16 mouse cellular contexts compared by ENCODE assay signal in the genomic region with DNA sequence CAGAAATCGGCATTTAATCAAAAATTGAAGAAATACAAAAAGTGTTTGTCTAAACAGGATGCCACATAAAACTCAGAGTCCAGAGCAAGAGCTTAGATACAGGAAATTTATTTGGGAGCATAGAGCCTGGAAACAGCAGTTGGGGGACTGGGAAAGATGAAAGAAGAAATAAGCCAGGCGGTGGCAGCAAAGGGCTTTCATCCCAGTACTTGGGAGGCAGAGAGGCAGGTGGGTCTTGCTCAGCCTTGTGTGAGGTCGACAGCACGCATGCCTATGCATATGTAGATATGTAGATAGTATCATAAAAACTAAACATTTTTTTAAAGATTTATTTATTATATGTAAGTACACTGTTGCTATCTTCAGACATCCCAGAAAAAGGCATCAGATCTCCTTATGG. TPM values are rescaled to one million over a fixed set of nuclear protein-coding genes. Genes with fewer than 3 reads are reported as not detected.
DNase-seq lines count a peak whose midpoint lies in the region; ATAC-seq and TF ChIP-seq lines count a peak whose summit lies in the region.
"Had no signal": no experiment of that assay in that cellular context is flagged by ENCODE, and none has a peak within 500 bp of the region (broad histone marks: within the 10 kb centered on the region; RNA-seq: fewer than 3 reads in every experiment).

No protein-coding gene starts in this region.

- 0 out of 2 replicates have a peak, but pooled peaks have one; percentile 37 for TF ChIP-seq CTCF in forebrain, postnatal 0 days (IDR thresholded peaks at IDR 0.05; ENCODE audit: low read depth)
- TF ChIP-seq CTCF in left cerebral cortex, adult 2 months (IDR thresholded peaks at IDR 0.05) = peak; percentile 36
- TF ChIP-seq CTCF in C2C12 (IDR thresholded peaks at IDR 0.05; ENCODE audit: control insufficient read depth, insufficient read depth, insufficient read length) = peak; percentile 13

- H3K4me2 ChIP-seq in forebrain, postnatal 0 days (ENCODE audit: low read depth) = no peak overlapping the region
- H3K4me2 ChIP-seq in forebrain, embryonic 13.5 days = no peak overlapping the region
- H3K4me2 ChIP-seq: limb, embryonic 15.5 days had no signal

- no peaks in the 10 kb centered on the region for H3K36me3 ChIP-seq in forebrain, postnatal 0 days (ENCODE audit: insufficient read depth)
- peaks cover 19% of the 10 kb centered on the region; the same call in 1 of the 2 replicates for H3K36me3 ChIP-seq in forebrain, embryonic 13.5 days (ENCODE audit: poor library complexity, severe bottlenecking)
- peaks cover 34% of the 10 kb centered on the region for H3K36me3 ChIP-seq in C2C12 (ENCODE audit: control insufficient read depth, insufficient read depth)
- H3K36me3 ChIP-seq in embryonic facial prominence, embryonic 10.5 days (replicated peaks) = peaks cover 53% of the 10 kb centered on the region

- H3K4me1 ChIP-seq in forebrain, postnatal 0 days (ENCODE audit: insufficient read depth) = no peaks in the 10 kb centered on the region
- H3K4me1 ChIP-seq in forebrain, embryonic 13.5 days = no peaks in the 10 kb centered on the region
- H3K4me1 ChIP-seq in embryonic facial prominence, embryonic 10.5 days = peaks cover 4% of the 10 kb centered on the region
- H3K4me1 ChIP-seq: limb, embryonic 15.5 days had no signal

- no peak overlapping the region for H3ac ChIP-seq in C2C12 (ENCODE audit: control insufficient read depth, insufficient read length, low read depth)

- peaks cover 33% of the 10 kb centered on the region for H3K79me2 ChIP-seq in C2C12 (ENCODE audit: control insufficient read depth, insufficient read depth)

- no peaks in the 10 kb centered on the region for H3K27me3 ChIP-seq in forebrain, postnatal 0 days (ENCODE audit: insufficient read depth, low read length)
- no peaks in the 10 kb centered on the region for H3K27me3 ChIP-seq in forebrain, embryonic 13.5 days
- H3K27me3 ChIP-seq in C2C12 (ENCODE audit: control insufficient read depth, insufficient read depth, insufficient read length) = no peaks in the 10 kb centered on the region
- no peaks in the 10 kb centered on the region for H3K27me3 ChIP-seq in embryonic facial prominence, embryonic 10.5 days (replicated peaks; ENCODE audit: low read depth, poor library complexity, severe bottlenecking)
- H3K27me3 ChIP-seq: limb, embryonic 15.5 days had no signal

- no peak overlapping the region for H3K4me3 ChIP-seq in forebrain, postnatal 0 days (ENCODE audit: low read depth, low read length)
- no peak overlapping the region for H3K4me3 ChIP-seq in forebrain, embryonic 13.5 days
- H3K4me3 ChIP-seq in left cerebral cortex, adult 2 months = no peak overlapping the region
- H3K4me3 ChIP-seq in C2C12 (ENCODE audit: insufficient read depth, poor library complexity, severe bottlenecking) = no peak overlapping the region
- H3K4me3 ChIP-seq in embryonic facial prominence, embryonic 10.5 days = no peak overlapping the region
- H3K4me3 ChIP-seq: limb, embryonic 15.5 days had no signal

- H3K9ac ChIP-seq in forebrain, postnatal 0 days = no peak overlapping the region
- no peak overlapping the region for H3K9ac ChIP-seq in forebrain, embryonic 13.5 days
- H3K9ac ChIP-seq: limb, embryonic 15.5 days had no signal

- H3K79me3 ChIP-seq in C2C12 (ENCODE audit: low read depth) = peaks cover 15% of the 10 kb centered on the region

- ATAC-seq in forebrain, postnatal 0 days = no peak
- no peak for ATAC-seq in forebrain, embryonic 13.5 days
- ATAC-seq in granulocyte monocyte progenitor cell, adult 5-6 weeks (replicated peaks; ENCODE audit: poor library complexity, severe bottlenecking) = no peak

- DNase-seq in forebrain, postnatal 0 days = peak; percentile 27
- no peak for DNase-seq in left cerebral cortex, adult 2 months (ENCODE audit: extremely low spot score in 1 of 2, low spot score in 2 of 2)
- DNase-seq in left cerebral cortex, adult 11 months (ENCODE audit: low spot score) = no peak
- DNase-seq in embryonic facial prominence, embryonic 10.5 days (ENCODE audit: low spot score) = peak; percentile 19
- no peak for DNase-seq in cerebellum, postnatal 4 days (ENCODE audit: low spot score in 2 of 2)
- DNase-seq: cerebellum, adult 9-10 months; gastrocnemius, postnatal 10 days; heart, postnatal 4 days; midbrain, embryonic 14.5 days had no signal

- WGBS in forebrain, postnatal 0 days = 57% methylated on average over 4 of the region's 4 CpGs
- WGBS in forebrain, embryonic 13.5 days = 63% methylated on average over 4 of the region's 4 CpGs
- 71% methylated on average over 4 of the region's 4 CpGs for WGBS in embryonic facial prominence, embryonic 10.5 days

- H3K9me3 ChIP-seq in forebrain, postnatal 0 days (ENCODE audit: low read length) = no peaks in the 10 kb centered on the region
- no peaks in the 10 kb centered on the region for H3K9me3 ChIP-seq in forebrain, embryonic 13.5 days (replicated peaks)
- H3K9me3 ChIP-seq in embryonic facial prominence, embryonic 10.5 days = no peaks in the 10 kb centered on the region
- H3K9me3 ChIP-seq: limb, embryonic 15.5 days had no signal

- intact Hi-C loops in left cerebral cortex, adult 2 months (cut with DNase I) = loop anchor here (5.0 to 10.0 kb wide), 2 partner anchors 129 to 447 kb away; partner anchors contain the start of gene Blcap

- H3K27ac ChIP-seq in forebrain, postnatal 0 days (ENCODE audit: low read depth, low read length) = no peak overlapping the region
- no peak overlapping the region for H3K27ac ChIP-seq in forebrain, embryonic 13.5 days
- no peak overlapping the region for H3K27ac ChIP-seq in left cerebral cortex, adult 2 months
- no peak overlapping the region for H3K27ac ChIP-seq in embryonic facial prominence, embryonic 10.5 days (replicated peaks)
- H3K27ac ChIP-seq: limb, embryonic 15.5 days had no signal

TF ChIP-seq in C2C12, 6 proteins besides CTCF, POLR2A, EP300 and RAD21:
- no peak for TF ChIP-seq MYOG (IDR thresholded peaks at IDR 0.05; ENCODE audit: control insufficient read depth, extremely low read depth, insufficient read length)
- TF ChIP-seq CEBPB (IDR thresholded peaks at IDR 0.05; ENCODE audit: low read depth) = no peak
- TF ChIP-seq MAX (IDR thresholded peaks at IDR 0.05) = no peak
- TF ChIP-seq MYOD1 (IDR thresholded peaks at IDR 0.05; ENCODE audit: control insufficient read depth, insufficient read length, low read depth) = no peak
- no peak for TF ChIP-seq USF1 (IDR thresholded peaks at IDR 0.05; ENCODE audit: low read depth)
- no peak for TF ChIP-seq FOSL1 (IDR thresholded peaks at IDR 0.05; ENCODE audit: insufficient read depth, low read length, poor library complexity, severe bottlenecking)

RNA-seq across cellular contexts. Expression of gene Samhd1, which starts 7.0 kb away (rescaled TPM):
- total RNA-seq in forebrain, postnatal 0 days (2014; rRNA removed) = 11.3 and 18.5 TPM in 2 replicates
- 6.6 and 8.0 TPM in 2 replicates for polyA plus RNA-seq in forebrain, postnatal 0 days (2015; fragmentation: Nextera tagmentation; extraction: Ambion mirVana)
- 13.9 and 16.0 TPM in 2 replicates for polyA plus RNA-seq in forebrain, embryonic 13.5 days (2015; fragmentation: Nextera tagmentation; extraction: Ambion mirVana)
- 10 to 100 TPM; 12.7 to 12.9 TPM for total RNA-seq in left cerebral cortex, adult 2 months (2021)
- 30.2 TPM for polyA plus RNA-seq in C2C12 (2012; fragmentation: generic; extraction: Trizol)
- 26.7 and 27.8 TPM in 2 replicates for polyA plus RNA-seq in embryonic facial prominence, embryonic 10.5 days (2016; fragmentation: Nextera tagmentation; extraction: Ambion mirVana)
- total RNA-seq in granulocyte monocyte progenitor cell, adult 5-6 weeks (2014; fragmentation: Nextera tagmentation) = 65.3 and 71.3 TPM in 2 replicates
- total RNA-seq in granulocyte monocyte progenitor cell, adult 5-6 weeks (2017) = 77.6 and 88.2 TPM in 2 replicates

RNA-seq across cellular contexts. Expression of gene Tldc2, which starts 41.2 kb away (rescaled TPM):
- not detected in 2 replicates for total RNA-seq in forebrain, postnatal 0 days (2014; rRNA removed)
- polyA plus RNA-seq in forebrain, postnatal 0 days (2015; fragmentation: Nextera tagmentation; extraction: Ambion mirVana) = not detected in 2 replicates
- polyA plus RNA-seq in forebrain, embryonic 13.5 days (2015; fragmentation: Nextera tagmentation; extraction: Ambion mirVana) = not detected in 2 replicates
- total RNA-seq in left cerebral cortex, adult 2 months (2021) = not detected
- not detected for polyA plus RNA-seq in C2C12 (2012; fragmentation: generic; extraction: Trizol)
- polyA plus RNA-seq in embryonic facial prominence, embryonic 10.5 days (2016; fragmentation: Nextera tagmentation; extraction: Ambion mirVana) = not detected in 2 replicates
- total RNA-seq in granulocyte monocyte progenitor cell, adult 5-6 weeks (2014; fragmentation: Nextera tagmentation) = not detected in 2 replicates
- not detected in 2 replicates for total RNA-seq in granulocyte monocyte progenitor cell, adult 5-6 weeks (2017)
- total RNA-seq: adrenal gland, adult 18-20 months; gastrocnemius, postnatal 10 days; heart, postnatal 4 days; layer of hippocampus, postnatal 14 days; neutrophil, adult 5-6 weeks had no signal
- polyA plus RNA-seq: limb, embryonic 15.5 days; midbrain, embryonic 14.5 days had no signal

RNA-seq across cellular contexts. Expression of gene Soga1, which starts 49.0 kb away (rescaled TPM):
- total RNA-seq in forebrain, postnatal 0 days (2014; rRNA removed) = 80.5 and 93.7 TPM in 2 replicates
- polyA plus RNA-seq in forebrain, postnatal 0 days (2015; fragmentation: Nextera tagmentation; extraction: Ambion mirVana) = 3.1 and 3.9 TPM in 2 replicates
- 4.8 and 5.1 TPM in 2 replicates for polyA plus RNA-seq in forebrain, embryonic 13.5 days (2015; fragmentation: Nextera tagmentation; extraction: Ambion mirVana)
- total RNA-seq in left cerebral cortex, adult 2 months (2021) = 10 to 100 TPM; 20.2 to 25.1 TPM
- 13.9 TPM for polyA plus RNA-seq in C2C12 (2012; fragmentation: generic; extraction: Trizol)
- polyA plus RNA-seq in embryonic facial prominence, embryonic 10.5 days (2016; fragmentation: Nextera tagmentation; extraction: Ambion mirVana) = 4.5 and 4.7 TPM in 2 replicates
- 4.4 and 5.7 TPM in 2 replicates for total RNA-seq in granulocyte monocyte progenitor cell, adult 5-6 weeks (2014; fragmentation: Nextera tagmentation)
- total RNA-seq in granulocyte monocyte progenitor cell, adult 5-6 weeks (2017) = 2.5 TPM in 2 replicates

Comparison
In these comparisons a context has a peak if more than half of its experiments do, and no peak if none do; other contexts are left out.
1. DNase-seq: peak in forebrain, postnatal 0 days (single experiment) and embryonic facial prominence, embryonic 10.5 days (single experiment); none in left cerebral cortex, adult 2 months (0 of 2), left cerebral cortex, adult 11 months (single experiment) and cerebellum, postnatal 4 days (0 of 2).
2. Peak in every context shown above with its lines, with median percentiles within 50 percentile points of each other: CTCF ChIP-seq.